ENCODE assay signal across 8 mouse cellular contexts in genomic region chr11:87974477-87975181, GRCm38 (mm10). TPM values are rescaled to one million over a fixed set of nuclear protein-coding genes. Genes with fewer than 3 reads are reported as not detected.
DNase-seq lines count a peak whose midpoint lies in the region; ATAC-seq and TF ChIP-seq lines count a peak whose summit lies in the region.

No protein-coding gene starts in this region.

- DNase-seq in adrenal gland, adult 2 months: peak; percentile 68
- DNase-seq in heart, postnatal 0 days (ENCODE audit: low spot score): peak; percentile 85
- DNase-seq in kidney, postnatal 14 days: peak; percentile 75
- peak; percentile 53 for DNase-seq in liver, postnatal 0 days
- peak; percentile 37 to 58 for DNase-seq in thymus, postnatal 10 days (ENCODE audit: low spot score in 2 of 2)

- no peak overlapping the region for H3ac ChIP-seq in C2C12 (ENCODE audit: control insufficient read depth, insufficient read length, low read depth)

- H3K9ac ChIP-seq in embryonic facial prominence, embryonic 13.5 days: 0 out of 2 replicates have a peak overlapping the region, but pooled peaks have one; percentile 36
- no peak overlapping the region for H3K9ac ChIP-seq in heart, postnatal 0 days (replicated peaks; ENCODE audit: low read depth, low read length)
- no peak overlapping the region for H3K9ac ChIP-seq in liver, postnatal 0 days (replicated peaks)
- no peak overlapping the region for H3K9ac ChIP-seq in neural tube, embryonic 13.5 days

- peaks cover 7% of the 10 kb centered on the region; the same call in 1 of the 2 replicates for H3K4me1 ChIP-seq in embryonic facial prominence, embryonic 13.5 days
- no peaks in the 10 kb centered on the region for H3K4me1 ChIP-seq in heart, postnatal 0 days (ENCODE audit: control insufficient read depth, insufficient read depth)
- H3K4me1 ChIP-seq in liver, postnatal 0 days (ENCODE audit: insufficient read depth): no peaks in the 10 kb centered on the region
- H3K4me1 ChIP-seq in neural tube, embryonic 13.5 days (replicated peaks): peaks cover 7% of the 10 kb centered on the region; the same call in 1 of the 2 replicates

- WGBS in embryonic facial prominence, embryonic 13.5 days: 17% methylated on average over 11 of the region's 11 CpGs
- 12% methylated on average over 11 of the region's 11 CpGs for WGBS in heart, postnatal 0 days
- WGBS in liver, postnatal 0 days (ENCODE audit: insufficient replicate concordance): 15% methylated on average over 11 of the region's 11 CpGs
- WGBS in neural tube, embryonic 13.5 days: 20% methylated on average over 11 of the region's 11 CpGs

- H3K79me3 ChIP-seq in C2C12 (ENCODE audit: low read depth): no peaks in the 10 kb centered on the region

- no peak overlapping the region for H3K4me3 ChIP-seq in C2C12 (ENCODE audit: insufficient read depth, poor library complexity, severe bottlenecking)
- no peak overlapping the region for H3K4me3 ChIP-seq in embryonic facial prominence, embryonic 13.5 days
- no peak overlapping the region for H3K4me3 ChIP-seq in heart, postnatal 0 days (ENCODE audit: low read depth, low read length)
- H3K4me3 ChIP-seq in liver, postnatal 0 days (ENCODE audit: low read depth, low read length): no peak overlapping the region
- H3K4me3 ChIP-seq in neural tube, embryonic 13.5 days: no peak overlapping the region

- TF ChIP-seq EP300 in heart, postnatal 0 days (IDR thresholded peaks at IDR 0.05; ENCODE audit: low read depth): no peak
- TF ChIP-seq EP300 in liver, postnatal 0 days (IDR thresholded peaks at IDR 0.05; ENCODE audit: low read depth): no peak

- H3K9me3 ChIP-seq in embryonic facial prominence, embryonic 13.5 days: no peaks in the 10 kb centered on the region
- H3K9me3 ChIP-seq in heart, postnatal 0 days (replicated peaks; ENCODE audit: control insufficient read depth, low read length): no peaks in the 10 kb centered on the region
- no peaks in the 10 kb centered on the region for H3K9me3 ChIP-seq in liver, postnatal 0 days (ENCODE audit: low read length)
- H3K9me3 ChIP-seq in neural tube, embryonic 13.5 days: no peaks in the 10 kb centered on the region

- H3K4me2 ChIP-seq in embryonic facial prominence, embryonic 13.5 days: 0 out of 2 replicates have a peak overlapping the region, but pooled peaks have one; percentile 16
- no peak overlapping the region for H3K4me2 ChIP-seq in heart, postnatal 0 days (ENCODE audit: low read depth, low read length)
- no peak overlapping the region for H3K4me2 ChIP-seq in liver, postnatal 0 days (ENCODE audit: low read depth, low read length)
- H3K4me2 ChIP-seq in neural tube, embryonic 13.5 days: no peak overlapping the region

- peaks cover 17% of the 10 kb centered on the region for H3K36me3 ChIP-seq in C2C12 (ENCODE audit: control insufficient read depth, insufficient read depth)
- H3K36me3 ChIP-seq in embryonic facial prominence, embryonic 13.5 days: peaks cover 26% of the 10 kb centered on the region
- H3K36me3 ChIP-seq in heart, postnatal 0 days (replicated peaks; ENCODE audit: control insufficient read depth, insufficient read depth, low read length): peaks cover 23% of the 10 kb centered on the region
- peaks cover 13% of the 10 kb centered on the region for H3K36me3 ChIP-seq in liver, postnatal 0 days (replicated peaks; ENCODE audit: insufficient read depth, low read length)
- H3K36me3 ChIP-seq in neural tube, embryonic 13.5 days: peaks cover 26% of the 10 kb centered on the region

- no peaks in the 10 kb centered on the region for H3K27me3 ChIP-seq in C2C12 (ENCODE audit: control insufficient read depth, insufficient read depth, insufficient read length)
- no peaks in the 10 kb centered on the region for H3K27me3 ChIP-seq in embryonic facial prominence, embryonic 13.5 days
- H3K27me3 ChIP-seq in heart, postnatal 0 days (ENCODE audit: control insufficient read depth, insufficient read depth, low read length): no peaks in the 10 kb centered on the region
- H3K27me3 ChIP-seq in liver, postnatal 0 days (ENCODE audit: insufficient read depth, low read length): no peaks in the 10 kb centered on the region
- no peaks in the 10 kb centered on the region for H3K27me3 ChIP-seq in neural tube, embryonic 13.5 days

- ATAC-seq in embryonic facial prominence, embryonic 13.5 days (ENCODE audit: insufficient number of reproducible peaks, insufficient read depth, low FRiP score, low TSS enrichment, low read depth): no peak; the same call in 1 of the 2 replicates
- peak; percentile 70; the same call in 1 of the 2 replicates for ATAC-seq in heart, postnatal 0 days (ENCODE audit: insufficient read depth, low read depth)
- peak; percentile 50; the same call in 1 of the 2 replicates for ATAC-seq in liver, postnatal 0 days
- peak; percentile 65; the same call in 1 of the 2 replicates for ATAC-seq in neural tube, embryonic 13.5 days (ENCODE audit: low read depth)

- H3K27ac ChIP-seq in embryonic facial prominence, embryonic 13.5 days: no peak overlapping the region
- no peak overlapping the region for H3K27ac ChIP-seq in heart, postnatal 0 days (ENCODE audit: low read depth)
- no peak overlapping the region for H3K27ac ChIP-seq in liver, postnatal 0 days (ENCODE audit: low read depth)
- H3K27ac ChIP-seq in neural tube, embryonic 13.5 days (replicated peaks): no peak overlapping the region

- no peaks in the 10 kb centered on the region for H3K79me2 ChIP-seq in C2C12 (ENCODE audit: control insufficient read depth, insufficient read depth)

- peak; percentile 55 for TF ChIP-seq CTCF in C2C12 (IDR thresholded peaks at IDR 0.05; ENCODE audit: control insufficient read depth, insufficient read depth, insufficient read length)
- peak; percentile 87 for TF ChIP-seq CTCF in heart, postnatal 0 days (IDR thresholded peaks at IDR 0.05; ENCODE audit: low read depth)
- peak; percentile 82 for TF ChIP-seq CTCF in liver, postnatal 0 days (IDR thresholded peaks at IDR 0.05; ENCODE audit: low read depth)

TF ChIP-seq in C2C12, 6 proteins besides CTCF, POLR2A, EP300 and RAD21:
- TF ChIP-seq FOSL1 (IDR thresholded peaks at IDR 0.05; ENCODE audit: insufficient read depth, low read length, poor library complexity, severe bottlenecking) (no peak), USF1 (IDR thresholded peaks at IDR 0.05; ENCODE audit: low read depth) (no peak), MAX (IDR thresholded peaks at IDR 0.05) (no peak), MYOG (IDR thresholded peaks at IDR 0.05; ENCODE audit: control insufficient read depth, extremely low read depth, insufficient read length) (no peak), MYOD1 (IDR thresholded peaks at IDR 0.05; ENCODE audit: control insufficient read depth, insufficient read length, low read depth) (no peak), CEBPB (IDR thresholded peaks at IDR 0.05; ENCODE audit: low read depth) (no peak)
TF ChIP-seq in C2C12: peak in this region for 0.

RNA-seq across cellular contexts. Expression of gene Dynll2, which starts 12.7 kb away (rescaled TPM):
- 75.1 TPM for polyA plus RNA-seq in C2C12 (2012; fragmentation: generic; extraction: Trizol)
- total RNA-seq in adrenal gland, adult 2 months (2021): 100 to 1,000 TPM; 158 to 251 TPM
- polyA plus RNA-seq in adrenal gland, adult 2 months (2012; rRNA removed): 168 and 197 TPM in 2 replicates
- polyA plus RNA-seq in embryonic facial prominence, embryonic 13.5 days (2015; fragmentation: Nextera tagmentation; extraction: Ambion mirVana): 20.8 and 23.3 TPM in 2 replicates
- 18.6 and 20.7 TPM in 2 replicates for total RNA-seq in heart, postnatal 0 days (2014; rRNA removed; ENCODE audit: low replicate concordance)
- 32.9 and 33.0 TPM in 2 replicates for polyA plus RNA-seq in heart, postnatal 0 days (2015; fragmentation: Nextera tagmentation; extraction: Ambion mirVana)
- 10.5 and 11.0 TPM in 2 replicates for polyA plus RNA-seq in liver, postnatal 0 days (2015; fragmentation: Nextera tagmentation; extraction: Ambion mirVana)
- polyA plus RNA-seq in neural tube, embryonic 13.5 days (2015; fragmentation: Nextera tagmentation; extraction: Ambion mirVana): 49.1 and 51.2 TPM in 2 replicates

RNA-seq across cellular contexts. Expression of gene Olfr464, which starts 53.9 kb away (rescaled TPM):
- polyA plus RNA-seq in C2C12 (2012; fragmentation: generic; extraction: Trizol): not detected
- total RNA-seq in adrenal gland, adult 2 months (2021): not detected
- polyA plus RNA-seq in adrenal gland, adult 2 months (2012; rRNA removed): not detected in 2 replicates
- polyA plus RNA-seq in embryonic facial prominence, embryonic 13.5 days (2015; fragmentation: Nextera tagmentation; extraction: Ambion mirVana): not detected in 2 replicates
- not detected in 2 replicates for total RNA-seq in heart, postnatal 0 days (2014; rRNA removed; ENCODE audit: low replicate concordance)
- polyA plus RNA-seq in heart, postnatal 0 days (2015; fragmentation: Nextera tagmentation; extraction: Ambion mirVana): not detected in 2 replicates
- polyA plus RNA-seq in liver, postnatal 0 days (2015; fragmentation: Nextera tagmentation; extraction: Ambion mirVana): not detected in 2 replicates
- 0.08 TPM in 1 of 2 replicates, not detected in the other for polyA plus RNA-seq in neural tube, embryonic 13.5 days (2015; fragmentation: Nextera tagmentation; extraction: Ambion mirVana)
